Mouse (Mus musculus): ENCODE data around the gene Rtel1. TPM values are rescaled to one million over a fixed set of nuclear protein-coding genes. Genes with fewer than 3 reads are reported as not detected.
"Not testable (repeated sequence)": the region's sequence is repeated elsewhere in the genome, so short reads cannot be mapped to it uniquely, and the experiment has no call there.

Gene Rtel1
- 46.5 TPM for polyA plus RNA-seq (2021)

GRCm38 (mm10) chr2:181319248-181320102, at the start of gene Rtel1:
Gene Rtel1 (plus strand): TSS chr2:181319739.
- in situ Hi-C loops (cut with MboI; ENCODE audit: low pct_unique_long_range_greater_than_20kb), result no loop called here
- no peaks in the 10 kb centered on the region for H3K27me3 ChIP-seq
- DNase-seq (ENCODE audit: low read depth, low spot score), result peak; percentile 55
- no peak for TF ChIP-seq CTCF (IDR thresholded peaks at IDR 0.05)
- peak; percentile 59 for ATAC-seq
- ChIA-PET POLR2A (interaction anchor here (0.8 to 0.9 kb wide), 2 partner anchors 12 to 31 kb away, joined by 3 to 9 read pairs; no protein-coding TSS in a partner anchor), CTCF (interaction anchor here (2.0 to 2.8 kb wide), 2 partner anchors 31 to 133 kb away, joined by 4 to 11 read pairs; partner anchors contain the start of gene Ppdpf)

GRCm38 (mm10) chr2:181272092-181272491, 47.4 kb upstream of the Rtel1 start:
- in situ Hi-C loops (cut with MboI; ENCODE audit: low pct_unique_long_range_greater_than_20kb), result no loop called here
- CTCF ChIA-PET, result no interaction called here
- no peaks in the 10 kb centered on the region for H3K27me3 ChIP-seq
- no peak for TF ChIP-seq CTCF (IDR thresholded peaks at IDR 0.05)
- POLR2A ChIA-PET, result no interaction called here
- ATAC-seq, result no peak
- no peak for DNase-seq (ENCODE audit: low read depth, low spot score)

DNA sequence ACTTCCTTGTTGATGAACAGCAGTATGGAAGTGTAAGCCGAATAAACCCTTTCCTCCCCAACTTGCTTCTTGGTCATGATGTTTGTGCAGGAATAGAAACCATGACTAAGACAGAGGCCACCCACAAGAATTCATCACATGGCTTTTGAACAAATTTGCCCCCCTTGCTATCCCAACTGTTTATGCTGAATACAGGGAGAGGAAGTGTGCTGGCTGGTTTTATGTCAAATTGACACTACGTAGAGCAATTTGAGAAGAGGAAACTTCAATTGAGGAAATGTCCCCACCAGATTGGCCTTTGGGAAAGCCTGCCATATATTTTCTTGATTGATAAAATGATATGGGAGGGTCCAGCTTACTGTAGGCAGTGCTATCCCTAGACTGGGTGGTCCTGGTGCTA, 45.7 kb upstream of the Rtel1 start:
- H3K27me3 ChIP-seq, result no peaks in the 10 kb centered on the region
- ChIA-PET POLR2A (no interaction called here), CTCF (interaction anchor here (2.3 kb wide), 1 partner anchor 11 kb away, joined by 12 read pairs; no protein-coding TSS in a partner anchor)
- TF ChIP-seq CTCF (IDR thresholded peaks at IDR 0.05), result no peak
- no peak for ATAC-seq
- in situ Hi-C loops (cut with MboI; ENCODE audit: low pct_unique_long_range_greater_than_20kb), result no loop called here
- DNase-seq (ENCODE audit: low read depth, low spot score), result no peak

DNA sequence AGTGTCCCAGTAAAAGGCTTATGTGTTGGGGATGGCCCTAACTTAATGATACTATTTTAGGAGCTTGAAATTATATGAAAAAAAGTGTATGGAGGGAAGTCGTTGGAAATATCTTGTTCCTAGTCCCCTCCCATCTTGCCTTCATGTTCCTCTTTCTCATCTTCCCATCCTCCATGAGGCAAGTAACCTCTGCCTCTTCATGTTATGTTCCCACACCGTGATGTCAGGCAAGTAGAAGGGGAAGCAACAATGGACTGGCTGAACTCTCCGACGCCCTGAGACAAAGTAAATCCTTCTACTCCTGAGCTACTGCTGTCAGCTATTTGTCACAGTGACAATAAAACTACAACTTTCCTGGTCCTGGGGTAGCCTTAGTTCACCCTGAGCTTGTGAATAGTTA, 44.9 kb upstream of the Rtel1 start:
- in situ Hi-C loops (cut with MboI; ENCODE audit: low pct_unique_long_range_greater_than_20kb), result no loop called here
- CTCF ChIA-PET, result interaction anchor here (2.3 kb wide), 1 partner anchor 10 kb away, joined by 12 read pairs; no protein-coding TSS in a partner anchor
- no peaks in the 10 kb centered on the region for H3K27me3 ChIP-seq
- POLR2A ChIA-PET, result no interaction called here
- DNase-seq (ENCODE audit: low read depth, low spot score) (no peak), ATAC-seq (no peak)
- TF ChIP-seq CTCF (IDR thresholded peaks at IDR 0.05), result no peak

DNA sequence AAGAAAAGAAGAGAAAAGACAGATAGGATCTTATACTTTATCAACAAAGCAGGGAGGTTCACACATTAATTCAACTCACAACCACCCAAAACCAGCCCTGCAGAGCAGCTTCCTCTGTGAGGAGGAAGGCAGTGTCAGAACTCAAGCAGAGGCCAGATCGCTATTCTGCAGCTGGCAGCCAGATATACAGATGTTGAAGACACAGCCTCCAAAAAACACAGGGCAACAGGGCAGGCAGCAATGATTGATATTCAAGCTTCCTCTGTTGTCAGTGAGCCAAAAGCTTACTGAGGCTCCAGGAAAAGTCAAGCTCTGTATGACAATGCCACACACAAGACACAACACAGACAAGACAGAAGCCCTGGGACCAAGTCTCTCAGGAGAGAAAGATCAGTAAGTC, 42.8 kb upstream of the Rtel1 start:
- DNase-seq (ENCODE audit: low read depth, low spot score) (no peak), ATAC-seq (no peak)
- ChIA-PET POLR2A (interaction anchor here (0.9 kb wide), 1 partner anchor 13 kb away, joined by 3 read pairs; no protein-coding TSS in a partner anchor), CTCF (interaction anchor here (1.5 kb wide), 1 partner anchor 21 kb away, joined by 3 read pairs; no protein-coding TSS in a partner anchor)
- H3K27me3 ChIP-seq, result no peaks in the 10 kb centered on the region
- in situ Hi-C loops (cut with MboI; ENCODE audit: low pct_unique_long_range_greater_than_20kb), result no loop called here
- no peak for TF ChIP-seq CTCF (IDR thresholded peaks at IDR 0.05)

GRCm38 (mm10) chr2:181277866-181278265, 41.7 kb upstream of the Rtel1 start:
- in situ Hi-C loops (cut with MboI; ENCODE audit: low pct_unique_long_range_greater_than_20kb), result no loop called here
- ATAC-seq (no peak), DNase-seq (ENCODE audit: low read depth, low spot score) (no peak)
- H3K27me3 ChIP-seq, result no peaks in the 10 kb centered on the region
- TF ChIP-seq CTCF (IDR thresholded peaks at IDR 0.05), result no peak
- ChIA-PET POLR2A (no interaction called here), CTCF (interaction anchor here (1.5 to 2.0 kb wide), 3 partner anchors 12 to 23 kb away, joined by 3 to 7 read pairs (median 4); no protein-coding TSS in a partner anchor)

DNA sequence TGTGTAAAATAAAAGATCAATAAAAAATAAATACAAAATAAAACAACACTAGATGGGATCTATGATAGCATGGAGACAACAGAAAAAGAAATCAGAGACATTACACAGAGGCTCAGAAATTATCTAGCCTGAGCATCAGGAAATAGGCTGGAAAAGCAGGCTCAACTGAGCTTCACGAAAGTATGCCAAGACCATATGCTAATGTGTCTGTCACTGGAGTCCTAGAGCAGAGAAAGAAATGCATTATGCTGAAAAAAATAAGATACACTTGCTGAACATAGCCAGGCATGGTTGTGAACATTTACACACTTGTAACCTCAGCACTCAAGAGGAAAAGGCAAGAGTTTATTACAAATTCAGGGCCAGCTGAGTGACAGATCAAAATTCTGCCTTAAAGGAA, 39.6 kb upstream of the Rtel1 start:
- in situ Hi-C loops (cut with MboI; ENCODE audit: low pct_unique_long_range_greater_than_20kb), result no loop called here
- POLR2A ChIA-PET, result no interaction called here
- CTCF ChIA-PET, result interaction anchor here (1.1 to 2.9 kb wide), 2 partner anchors 14 to 54 kb away, joined by 3 to 10 read pairs; no protein-coding TSS in a partner anchor

GRCm38 (mm10) chr2:181286629-181287337, 32.8 kb upstream of the Rtel1 start:
- DNase-seq (ENCODE audit: low read depth, low spot score) (no peak), ATAC-seq (no peak)
- POLR2A ChIA-PET, result interaction anchor here (1.6 kb wide), 1 partner anchor 44 kb away, joined by 11 read pairs; the partner anchor contains the start of gene Helz2
- no peaks in the 10 kb centered on the region for H3K27me3 ChIP-seq
- in situ Hi-C loops (cut with MboI; ENCODE audit: low pct_unique_long_range_greater_than_20kb), result no loop called here
- no peak for TF ChIP-seq CTCF (IDR thresholded peaks at IDR 0.05)
- CTCF ChIA-PET, result interaction anchor here (0.8 kb wide), 1 partner anchor 29 kb away, joined by 3 read pairs; no protein-coding TSS in a partner anchor

More for the DNA sequence above, 39.6 kb upstream of the Rtel1 start:
- no peaks in the 10 kb centered on the region for H3K27me3 ChIP-seq
- DNase-seq (ENCODE audit: low read depth, low spot score), result no peak
- TF ChIP-seq CTCF (IDR thresholded peaks at IDR 0.05), result no peak
- ATAC-seq, result no peak

DNA sequence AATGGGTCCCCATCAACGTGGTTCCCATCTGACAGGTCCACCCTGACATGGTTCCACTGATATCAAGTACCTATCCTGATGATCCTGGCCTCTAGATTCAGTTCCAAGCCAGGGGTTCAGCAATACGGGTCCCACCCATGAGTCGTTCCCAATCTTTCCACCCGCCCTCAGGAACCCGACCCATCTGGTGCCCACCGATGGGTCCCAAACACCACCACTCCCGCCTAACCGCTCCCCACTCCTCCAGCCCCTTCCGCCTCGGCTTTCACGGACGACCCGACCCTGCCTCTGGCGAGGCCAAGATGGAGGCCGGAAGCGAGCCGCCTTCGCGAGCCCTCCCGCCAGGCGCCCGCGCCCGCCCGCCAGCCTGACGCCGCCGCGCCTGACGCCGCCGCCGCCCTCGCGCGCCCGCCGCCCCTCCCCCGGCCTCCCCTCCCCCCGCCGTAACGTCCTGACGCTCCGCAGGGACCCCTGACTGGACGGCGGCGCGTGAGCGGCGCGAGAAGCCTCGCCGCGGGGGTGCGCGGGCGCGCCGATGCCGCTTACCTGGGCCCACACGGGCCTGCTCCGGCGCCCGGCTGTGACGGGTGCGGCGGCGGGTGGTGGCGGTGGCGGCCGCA, 32.1 kb upstream of the Rtel1 start:
- DNase-seq (ENCODE audit: low read depth, low spot score) (peak; percentile 9), ATAC-seq (peak; percentile 72)
- POLR2A ChIA-PET, result interaction anchor here (1.6 kb wide), 1 partner anchor 45 kb away, joined by 11 read pairs; the partner anchor contains the start of gene Helz2
- no peaks in the 10 kb centered on the region for H3K27me3 ChIP-seq
- in situ Hi-C loops (cut with MboI; ENCODE audit: low pct_unique_long_range_greater_than_20kb), result no loop called here
- CTCF ChIA-PET, result no interaction called here
- no peak for TF ChIP-seq CTCF (IDR thresholded peaks at IDR 0.05)

DNA sequence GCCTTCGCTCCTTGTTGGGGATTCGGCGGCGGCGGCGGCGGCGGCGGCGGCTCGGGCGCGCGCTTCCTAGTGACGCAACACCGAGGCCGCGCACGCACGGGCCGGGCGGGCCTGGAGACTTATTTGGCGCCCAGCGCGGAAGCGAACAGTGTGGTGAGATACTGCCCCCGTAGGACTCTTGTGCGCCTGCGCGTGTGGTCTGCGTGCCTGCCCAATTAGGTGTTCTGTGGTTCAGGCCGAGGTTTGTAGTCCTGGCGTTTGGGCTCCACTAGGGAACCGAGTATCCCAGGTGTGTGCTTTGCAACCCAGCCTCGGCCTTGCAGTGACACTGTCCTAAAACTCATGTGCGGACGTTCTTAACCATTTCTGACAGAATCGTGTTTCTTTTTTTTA, 31.6 kb upstream of the Rtel1 start, which contains the start of gene Gmeb2:
Gmeb2 (minus strand) TSS at position 78 of the 393 bp plus-strand sequence.
- in situ Hi-C loops (cut with MboI; ENCODE audit: low pct_unique_long_range_greater_than_20kb), result not testable (repeated sequence)

More for the DNA sequence above, 31.6 kb upstream of the Rtel1 start, which contains the start of gene Gmeb2:
- not testable (repeated sequence) for H3K27me3 ChIP-seq
- peak; percentile 89 for ATAC-seq
- ChIA-PET POLR2A (interaction anchor here (0.9 to 1.8 kb wide), 2 partner anchors 31 kb away, joined by 3 to 5 read pairs; no protein-coding TSS in a partner anchor), CTCF (interaction anchor here (1.3 kb wide), 1 partner anchor 31 kb away, joined by 4 read pairs; the partner anchor contains the start of gene Rtel1)
- DNase-seq (ENCODE audit: low read depth, low spot score), result peak; percentile 83
